Comparison of ENCODE assay signal across 9 mouse cellular contexts in genomic region chr2:34774493-34774892, GRCm38 (mm10). TPM values are rescaled to one million over a fixed set of nuclear protein-coding genes. Genes with fewer than 3 reads are reported as not detected.
DNase-seq lines count a peak whose midpoint lies in the region; ATAC-seq lines count a peak whose summit lies in the region.
"Had no signal": no experiment of that assay in that cellular context is flagged by ENCODE, and none has a peak within 500 bp of the region (broad histone marks: within the 10 kb centered on the region; RNA-seq: fewer than 3 reads in every experiment).

No protein-coding gene starts in this region.

- DNase-seq in lung, adult 18-20 months, result no peak
- DNase-seq in liver, embryonic 11.5 days (ENCODE audit: low spot score), result no peak
- DNase-seq in gastrocnemius, postnatal 25 days, result no peak
- no peak for DNase-seq in Muller cell, postnatal 12 days (ENCODE audit: inconsistent ontology term)
- no peak for DNase-seq in lung, postnatal 25 days (ENCODE audit: low spot score)

- no peak for ATAC-seq in lung, embryonic 16.5 days (ENCODE audit: low read depth)
- no peak for ATAC-seq in forebrain, embryonic 15.5 days (replicated peaks)
- no peak for ATAC-seq in liver, embryonic 11.5 days (replicated peaks; ENCODE audit: low FRiP score)
- ATAC-seq in stomach, embryonic 14.5 days (ENCODE audit: insufficient number of reproducible peaks, insufficient read depth, low FRiP score, low read depth), result no peak

- WGBS in lung, embryonic 16.5 days, result 83% methylated on average over 6 of the region's 6 CpGs
- WGBS in forebrain, embryonic 15.5 days, result 92% methylated on average over 6 of the region's 6 CpGs
- 84% methylated on average over 6 of the region's 6 CpGs for WGBS in liver, embryonic 11.5 days
- WGBS in stomach, embryonic 14.5 days, result 91% methylated on average over 6 of the region's 6 CpGs

- no peaks in the 10 kb centered on the region for H3K27me3 ChIP-seq in lung, embryonic 16.5 days (ENCODE audit: control insufficient read depth, insufficient read depth, low read depth, low read length)
- no peaks in the 10 kb centered on the region for H3K27me3 ChIP-seq in forebrain, embryonic 15.5 days
- H3K27me3 ChIP-seq in liver, embryonic 11.5 days (replicated peaks; ENCODE audit: control insufficient read depth, insufficient read depth, low read length), result no peaks in the 10 kb centered on the region
- no peaks in the 10 kb centered on the region for H3K27me3 ChIP-seq in stomach, embryonic 14.5 days (ENCODE audit: control insufficient read depth, insufficient read depth, low read length)

- H3K27ac ChIP-seq in lung, embryonic 16.5 days (ENCODE audit: low read length), result no peak overlapping the region
- H3K27ac ChIP-seq in forebrain, embryonic 15.5 days (replicated peaks), result no peak overlapping the region
- no peak overlapping the region for H3K27ac ChIP-seq in liver, embryonic 11.5 days (ENCODE audit: low read depth, low read length)
- no peak overlapping the region for H3K27ac ChIP-seq in stomach, embryonic 14.5 days (ENCODE audit: low read length)

- H3K9ac ChIP-seq in lung, embryonic 16.5 days (ENCODE audit: low read length), result no peak overlapping the region
- no peak overlapping the region for H3K9ac ChIP-seq in forebrain, embryonic 15.5 days (replicated peaks)
- no peak overlapping the region for H3K9ac ChIP-seq in liver, embryonic 11.5 days (ENCODE audit: low read depth, low read length)
- H3K9ac ChIP-seq in stomach, embryonic 14.5 days (replicated peaks; ENCODE audit: low read depth, low read length), result no peak overlapping the region

- H3K4me3 ChIP-seq in lung, embryonic 16.5 days (ENCODE audit: low read length), result peak overlapping the region; percentile 96
- no peak overlapping the region for H3K4me3 ChIP-seq in forebrain, embryonic 15.5 days
- H3K4me3 ChIP-seq in liver, embryonic 11.5 days (ENCODE audit: low read depth, low read length), result peak overlapping the region; percentile 99
- peak overlapping the region; percentile 98 for H3K4me3 ChIP-seq in stomach, embryonic 14.5 days (ENCODE audit: low read depth, low read length)

- H3K4me2 ChIP-seq in lung, embryonic 16.5 days (ENCODE audit: low read depth, low read length), result peak overlapping the region; percentile 84
- peak overlapping the region; percentile 55; the same call in 1 of the 2 replicates for H3K4me2 ChIP-seq in forebrain, embryonic 15.5 days (replicated peaks)
- H3K4me2 ChIP-seq in liver, embryonic 11.5 days, result peak overlapping the region; percentile 90
- peak overlapping the region; percentile 64 for H3K4me2 ChIP-seq in stomach, embryonic 14.5 days (replicated peaks; ENCODE audit: low read depth, low read length)

- H3K36me3 ChIP-seq in lung, embryonic 16.5 days (ENCODE audit: control insufficient read depth, insufficient read depth, low read length), result peaks cover 56% of the 10 kb centered on the region
- peaks cover 60% of the 10 kb centered on the region for H3K36me3 ChIP-seq in forebrain, embryonic 15.5 days
- peaks cover 45% of the 10 kb centered on the region for H3K36me3 ChIP-seq in liver, embryonic 11.5 days (ENCODE audit: control insufficient read depth, insufficient read depth, low read length)
- peaks cover 64% of the 10 kb centered on the region for H3K36me3 ChIP-seq in stomach, embryonic 14.5 days (ENCODE audit: control insufficient read depth, insufficient read depth, low read length)

- peaks cover 42% of the 10 kb centered on the region for H3K4me1 ChIP-seq in lung, embryonic 16.5 days (replicated peaks; ENCODE audit: control insufficient read depth, insufficient read depth, low read length)
- peaks cover 62% of the 10 kb centered on the region for H3K4me1 ChIP-seq in forebrain, embryonic 15.5 days
- peaks cover 42% of the 10 kb centered on the region for H3K4me1 ChIP-seq in liver, embryonic 11.5 days (replicated peaks; ENCODE audit: control insufficient read depth, insufficient read depth, low read length)
- peaks cover 34% of the 10 kb centered on the region for H3K4me1 ChIP-seq in stomach, embryonic 14.5 days (ENCODE audit: control insufficient read depth, insufficient read depth, low read length)

- no peaks in the 10 kb centered on the region for H3K9me3 ChIP-seq in lung, embryonic 16.5 days (ENCODE audit: control insufficient read depth, low read length)
- H3K9me3 ChIP-seq in forebrain, embryonic 15.5 days, result no peaks in the 10 kb centered on the region
- H3K9me3 ChIP-seq in liver, embryonic 11.5 days (ENCODE audit: control insufficient read depth, low read length), result no peaks in the 10 kb centered on the region
- H3K9me3 ChIP-seq in stomach, embryonic 14.5 days (ENCODE audit: control insufficient read depth, low read depth, low read length), result no peaks in the 10 kb centered on the region

RNA-seq across cellular contexts. Expression of gene Hspa5, which starts 2.7 kb away (rescaled TPM):
- polyA plus RNA-seq in lung, embryonic 16.5 days (2015; fragmentation: Nextera tagmentation; extraction: Ambion mirVana), result 940 and 945 TPM in 2 replicates
- 384 and 395 TPM in 2 replicates for polyA plus RNA-seq in forebrain, embryonic 15.5 days (2015; fragmentation: Nextera tagmentation; extraction: Ambion mirVana)
- 964 and 1,028 TPM in 2 replicates for polyA plus RNA-seq in liver, embryonic 11.5 days (2014; fragmentation: Nextera tagmentation; extraction: Ambion mirVana)
- 622 and 812 TPM in 2 replicates for polyA plus RNA-seq in stomach, embryonic 14.5 days (2014; fragmentation: Nextera tagmentation; extraction: Ambion mirVana)
- 100 to 1,000 TPM; 189 to 222 TPM for total RNA-seq in gastrocnemius, postnatal 25 days (2021)

RNA-seq across cellular contexts. Expression of gene Gapvd1, which starts 19.5 kb away (rescaled TPM):
- polyA plus RNA-seq in lung, embryonic 16.5 days (2015; fragmentation: Nextera tagmentation; extraction: Ambion mirVana), result 78.3 and 86.3 TPM in 2 replicates
- 122 and 134 TPM in 2 replicates for polyA plus RNA-seq in forebrain, embryonic 15.5 days (2015; fragmentation: Nextera tagmentation; extraction: Ambion mirVana)
- 80.3 and 88.3 TPM in 2 replicates for polyA plus RNA-seq in liver, embryonic 11.5 days (2014; fragmentation: Nextera tagmentation; extraction: Ambion mirVana)
- 93.0 and 95.2 TPM in 2 replicates for polyA plus RNA-seq in stomach, embryonic 14.5 days (2014; fragmentation: Nextera tagmentation; extraction: Ambion mirVana)
- total RNA-seq in gastrocnemius, postnatal 25 days (2021), result 10 to 100 TPM; 29.8 to 32.5 TPM

RNA-seq across cellular contexts. Expression of gene Rabepk, which starts 25.2 kb away (rescaled TPM):
- 35.4 and 36.3 TPM in 2 replicates for polyA plus RNA-seq in lung, embryonic 16.5 days (2015; fragmentation: Nextera tagmentation; extraction: Ambion mirVana)
- 25.5 and 30.8 TPM in 2 replicates for polyA plus RNA-seq in forebrain, embryonic 15.5 days (2015; fragmentation: Nextera tagmentation; extraction: Ambion mirVana)
- 43.5 and 56.5 TPM in 2 replicates for polyA plus RNA-seq in liver, embryonic 11.5 days (2014; fragmentation: Nextera tagmentation; extraction: Ambion mirVana)
- 43.1 and 43.7 TPM in 2 replicates for polyA plus RNA-seq in stomach, embryonic 14.5 days (2014; fragmentation: Nextera tagmentation; extraction: Ambion mirVana)
- total RNA-seq in gastrocnemius, postnatal 25 days (2021), result 1 to 10 TPM; 8.1 to 9.8 TPM

RNA-seq across cellular contexts. Expression of gene Fbxw2, which starts 51.6 kb away (rescaled TPM):
- 81.8 and 89.5 TPM in 2 replicates for polyA plus RNA-seq in lung, embryonic 16.5 days (2015; fragmentation: Nextera tagmentation; extraction: Ambion mirVana)
- polyA plus RNA-seq in forebrain, embryonic 15.5 days (2015; fragmentation: Nextera tagmentation; extraction: Ambion mirVana), result 111 and 113 TPM in 2 replicates
- polyA plus RNA-seq in liver, embryonic 11.5 days (2014; fragmentation: Nextera tagmentation; extraction: Ambion mirVana), result 78.7 and 81.2 TPM in 2 replicates
- 69.8 and 75.7 TPM in 2 replicates for polyA plus RNA-seq in stomach, embryonic 14.5 days (2014; fragmentation: Nextera tagmentation; extraction: Ambion mirVana)
- 10 to 100 TPM; 44.7 TPM for total RNA-seq in gastrocnemius, postnatal 25 days (2021)

RNA-seq across cellular contexts. Expression of gene Gm34653, which starts 58.3 kb away (rescaled TPM):
- not detected in 2 replicates for polyA plus RNA-seq in lung, embryonic 16.5 days (2015; fragmentation: Nextera tagmentation; extraction: Ambion mirVana)
- polyA plus RNA-seq in forebrain, embryonic 15.5 days (2015; fragmentation: Nextera tagmentation; extraction: Ambion mirVana), result not detected in 2 replicates
- polyA plus RNA-seq in liver, embryonic 11.5 days (2014; fragmentation: Nextera tagmentation; extraction: Ambion mirVana), result not detected in 2 replicates
- polyA plus RNA-seq in stomach, embryonic 14.5 days (2014; fragmentation: Nextera tagmentation; extraction: Ambion mirVana), result not detected in 2 replicates
- under 1 TPM in 1 of 2 experiments, not detected in 1; 0.20 TPM for total RNA-seq in gastrocnemius, postnatal 25 days (2021)
- total RNA-seq: adrenal gland, adult 18-20 months had no signal
